Mouse (Mus musculus) NIH3T3 (cell line): ENCODE results near the gene H2-Oa.
"Not testable (repeated sequence)": the region's sequence is repeated elsewhere in the genome, so short reads cannot be mapped to it uniquely, and the experiment has no call there.

Experiments
- DNase-seq: peaks from one replicate; pipeline ENCODE4 v3.0.0-alpha.2; 2012; ENCODE audit warnings: low read depth

Gene H2-Oa

DNA sequence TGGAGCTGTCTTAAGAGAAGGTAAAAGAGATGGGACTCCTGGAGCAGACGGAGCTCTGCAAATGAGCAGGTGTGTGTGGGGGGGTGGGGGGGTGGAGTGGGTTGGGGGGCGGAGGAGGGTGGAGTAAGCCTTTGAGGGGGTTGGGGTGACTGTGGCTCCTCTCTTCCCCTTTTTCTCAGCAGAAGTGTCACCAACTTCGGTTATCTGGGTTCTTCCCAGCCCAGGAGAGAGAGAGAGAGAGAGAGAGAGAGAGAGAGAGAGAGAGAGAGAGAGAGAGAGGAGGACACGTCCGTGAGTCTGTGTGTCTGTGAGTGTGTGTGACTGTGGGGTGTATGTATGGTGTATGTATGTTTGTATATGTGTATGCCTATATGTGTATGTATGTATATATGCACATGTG lies 51.3 kb downstream of the H2-Oa start:
- no peak for DNase-seq

DNA sequence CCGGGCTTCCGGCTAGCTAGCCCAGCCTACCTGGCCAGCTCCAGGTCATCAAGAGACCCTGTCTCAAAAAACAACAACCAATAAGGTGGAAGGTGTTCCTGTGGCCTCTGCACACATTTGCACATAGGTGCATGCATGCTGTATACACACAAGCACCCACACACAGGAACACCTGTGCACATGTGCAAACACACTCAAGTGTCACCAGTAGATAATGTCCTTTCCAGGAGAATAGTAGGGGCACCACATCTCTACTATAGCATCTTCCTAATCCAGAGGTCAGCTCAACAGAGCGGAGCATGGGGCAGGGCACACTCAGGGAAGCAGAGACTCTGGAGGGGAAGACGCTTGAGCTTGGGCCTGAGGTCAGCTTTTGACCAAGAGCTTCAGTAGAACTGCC lies 52.1 kb downstream of the H2-Oa start:
- DNase-seq: not testable (repeated sequence)
